Mouse (Mus musculus): Measurements from ENCODE around the gene Sag. TPM values are rescaled to one million over a fixed set of nuclear protein-coding genes. Genes with fewer than 3 reads are reported as not detected.

Gene Sag
- polyA plus RNA-seq, 1 experiment from 2014 or later, result 0.53 TPM

GRCm38 (mm10) chr1:87829621-87830211 lies 26.2 kb downstream of the Sag start:
- Histone ChIP-seq H3K4me3 (ENCODE audit: low read depth, low read length) (no peak overlapping the region), H3K27ac (replicated peaks) (no peak overlapping the region), H3K4me2 (replicated peaks; ENCODE audit: low read depth) (no peak overlapping the region), H3K9me3 (ENCODE audit: control insufficient read depth, low read length) (no peaks in the 10 kb centered on the region), H3K9ac (ENCODE audit: low read length) (no peak overlapping the region), H3K4me1 (replicated peaks; ENCODE audit: control insufficient read depth, insufficient read depth) (no peaks in the 10 kb centered on the region), H3K27me3 (ENCODE audit: control insufficient read depth, insufficient read depth, low read length) (no peaks in the 10 kb centered on the region), H3K36me3 (ENCODE audit: control insufficient read depth, insufficient read depth, low read length) (no peaks in the 10 kb centered on the region)
- WGBS, result 47% methylated on average over 6 of the region's 6 CpGs
- DNase-seq (ENCODE audit: low spot score) (no peak), ATAC-seq (ENCODE audit: low FRiP score, low TSS enrichment) (0 out of 2 replicates have a peak, but pooled peaks have one; percentile 32)
- no peak for TF ChIP-seq EP300 (optimal IDR thresholded peaks at IDR 0.05)
- TF ChIP-seq CTCF (IDR thresholded peaks at IDR 0.05; ENCODE audit: low read depth), result no peak

DNA sequence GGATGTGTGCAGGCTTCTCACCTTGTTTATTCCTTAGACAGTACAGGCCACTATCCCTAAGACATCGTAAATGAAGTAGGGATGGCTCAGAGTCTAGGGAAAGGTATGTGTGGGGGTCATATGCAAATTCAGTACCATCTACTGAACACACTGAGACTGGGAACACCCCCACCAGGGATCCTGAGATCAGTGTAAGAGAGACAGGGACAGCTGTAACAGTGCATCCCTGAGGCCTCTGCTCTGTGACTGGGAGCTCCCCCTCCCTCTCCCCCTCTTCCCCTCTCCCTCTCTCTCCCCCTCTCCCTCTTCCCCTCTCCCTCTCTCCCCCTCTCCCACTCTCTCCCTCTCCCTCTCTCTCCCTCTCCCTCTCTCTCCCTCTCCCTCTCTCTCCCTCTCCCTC lies 33.0 kb downstream of the Sag start:
- no peak for ATAC-seq (ENCODE audit: low FRiP score, low TSS enrichment)

GRCm38 (mm10) chr1:87837018-87837417 lies 33.5 kb downstream of the Sag start:
- no peaks in the 10 kb centered on the region for H3K9me3 ChIP-seq (ENCODE audit: control insufficient read depth, low read length)

More for the DNA sequence above, 33.0 kb downstream of the Sag start:
- Histone ChIP-seq H3K4me2 (replicated peaks; ENCODE audit: low read depth) (no peak overlapping the region), H3K36me3 (ENCODE audit: control insufficient read depth, insufficient read depth, low read length) (no peaks in the 10 kb centered on the region), H3K27ac (replicated peaks) (no peak overlapping the region), H3K4me3 (ENCODE audit: low read depth, low read length) (no peak overlapping the region), H3K9me3 (ENCODE audit: control insufficient read depth, low read length) (no peaks in the 10 kb centered on the region), H3K9ac (ENCODE audit: low read length) (no peak overlapping the region), H3K27me3 (ENCODE audit: control insufficient read depth, insufficient read depth, low read length) (no peaks in the 10 kb centered on the region), H3K4me1 (replicated peaks; ENCODE audit: control insufficient read depth, insufficient read depth) (no peaks in the 10 kb centered on the region)
- no peak for DNase-seq (ENCODE audit: low spot score)
- 71% methylated on average over 1 of the region's 1 CpGs for WGBS
- TF ChIP-seq CTCF (IDR thresholded peaks at IDR 0.05; ENCODE audit: low read depth), result no peak

GRCm38 (mm10) chr1:87840411-87841208 lies 37.1 kb downstream of the Sag start:
- TF ChIP-seq CTCF (IDR thresholded peaks at IDR 0.05; ENCODE audit: low read depth) (no peak), EP300 (optimal IDR thresholded peaks at IDR 0.05) (no peak)
- Histone ChIP-seq H3K9me3 (ENCODE audit: control insufficient read depth, low read length) (no peaks in the 10 kb centered on the region), H3K36me3 (ENCODE audit: control insufficient read depth, insufficient read depth, low read length) (no peaks in the 10 kb centered on the region), H3K27me3 (ENCODE audit: control insufficient read depth, insufficient read depth, low read length) (no peaks in the 10 kb centered on the region), H3K27ac (replicated peaks) (no peak overlapping the region), H3K9ac (ENCODE audit: low read length) (no peak overlapping the region), H3K4me3 (ENCODE audit: low read depth, low read length) (no peak overlapping the region), H3K4me2 (replicated peaks; ENCODE audit: low read depth) (no peak overlapping the region), H3K4me1 (replicated peaks; ENCODE audit: control insufficient read depth, insufficient read depth) (no peaks in the 10 kb centered on the region)
- no peak for DNase-seq (ENCODE audit: low spot score)
- no peak for ATAC-seq (ENCODE audit: low FRiP score, low TSS enrichment)
- 59% methylated on average over 11 of the region's 11 CpGs for WGBS

More at GRCm38 (mm10) chr1:87837018-87837417, 33.5 kb downstream of the Sag start:
- ATAC-seq (ENCODE audit: low FRiP score, low TSS enrichment) (no peak), DNase-seq (ENCODE audit: low spot score) (no peak)
- no peaks in the 10 kb centered on the region for H3K36me3 ChIP-seq (ENCODE audit: control insufficient read depth, insufficient read depth, low read length)
- no peak overlapping the region for H3K27ac ChIP-seq (replicated peaks)
- whole genome bisulfite sequencing, result 55% methylated on average over 5 of the region's 5 CpGs
- H3K4me3 ChIP-seq (ENCODE audit: low read depth, low read length), result no peak overlapping the region
- H3K27me3 ChIP-seq (ENCODE audit: control insufficient read depth, insufficient read depth, low read length), result no peaks in the 10 kb centered on the region
- H3K4me1 ChIP-seq (replicated peaks; ENCODE audit: control insufficient read depth, insufficient read depth), result no peaks in the 10 kb centered on the region
- H3K4me2 ChIP-seq (replicated peaks; ENCODE audit: low read depth), result no peak overlapping the region
- H3K9ac ChIP-seq (ENCODE audit: low read length), result no peak overlapping the region
- no peak for TF ChIP-seq CTCF (IDR thresholded peaks at IDR 0.05; ENCODE audit: low read depth)
- TF ChIP-seq EP300 (optimal IDR thresholded peaks at IDR 0.05), result no peak

DNA sequence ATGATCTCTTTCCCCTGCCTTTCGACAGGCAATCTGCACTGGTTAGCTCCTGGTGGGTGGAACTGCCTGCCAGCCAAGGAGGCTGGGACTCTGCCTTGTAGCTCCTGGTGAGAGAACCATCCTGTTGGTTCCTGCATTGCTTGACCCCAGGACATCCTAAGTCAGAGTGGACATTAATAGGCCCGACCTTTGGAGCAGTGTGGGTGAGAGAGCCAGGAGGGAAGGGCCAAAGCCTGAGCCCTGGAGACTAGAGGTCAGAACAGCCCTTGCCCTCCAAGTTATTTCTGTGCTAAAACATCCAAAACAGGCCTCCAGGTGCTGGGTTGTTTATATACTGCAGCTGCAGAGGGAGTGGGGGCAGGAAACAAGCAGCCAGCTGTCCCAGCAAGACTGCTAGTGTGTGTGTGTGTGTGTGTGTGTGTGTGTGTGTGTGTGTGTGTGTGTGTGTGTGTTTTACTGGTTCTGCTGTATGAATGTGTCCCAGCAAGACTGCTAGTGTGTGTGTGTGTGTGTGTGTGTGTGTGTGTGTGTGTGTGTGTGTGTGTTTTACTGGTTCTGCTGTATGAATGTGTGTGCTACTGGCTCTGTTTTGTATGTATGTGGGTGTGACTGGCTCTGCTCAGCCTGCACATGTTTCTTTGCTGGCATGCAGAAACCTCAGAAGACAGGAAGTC lies 43.5 kb downstream of the Sag start:
- no peaks in the 10 kb centered on the region for H3K9me3 ChIP-seq (ENCODE audit: control insufficient read depth, low read length)
- no peak overlapping the region for H3K27ac ChIP-seq (replicated peaks)
- H3K27me3 ChIP-seq (ENCODE audit: control insufficient read depth, insufficient read depth, low read length), result no peaks in the 10 kb centered on the region
- DNase-seq (ENCODE audit: low spot score) (peak; percentile 25), ATAC-seq (ENCODE audit: low FRiP score, low TSS enrichment) (peak; percentile 69)
- no peak overlapping the region for H3K4me3 ChIP-seq (ENCODE audit: low read depth, low read length)
- no peaks in the 10 kb centered on the region for H3K36me3 ChIP-seq (ENCODE audit: control insufficient read depth, insufficient read depth, low read length)
- no peak overlapping the region for H3K9ac ChIP-seq (ENCODE audit: low read length)
- WGBS, result 19% methylated on average over 2 of the region's 2 CpGs
- no peaks in the 10 kb centered on the region; the same call in 1 of the 2 replicates for H3K4me1 ChIP-seq (replicated peaks; ENCODE audit: control insufficient read depth, insufficient read depth)
- no peak overlapping the region for H3K4me2 ChIP-seq (replicated peaks; ENCODE audit: low read depth)
- TF ChIP-seq CTCF (IDR thresholded peaks at IDR 0.05; ENCODE audit: low read depth) (no peak), EP300 (optimal IDR thresholded peaks at IDR 0.05) (no peak)

All from stomach, postnatal 0 days (tissue).